Mouse (Mus musculus): ENCODE results near the gene Ppfia1.
A peak's percentile ranks its signal among the peaks of the same experiment; 100 is the strongest.

The Ppfia1 gene

GRCm38 (mm10) chr7:144549904-144550566 lies 3.5 kb downstream of the Ppfia1 start:
- DNase-seq = peak; percentile 86 to 92

DNA sequence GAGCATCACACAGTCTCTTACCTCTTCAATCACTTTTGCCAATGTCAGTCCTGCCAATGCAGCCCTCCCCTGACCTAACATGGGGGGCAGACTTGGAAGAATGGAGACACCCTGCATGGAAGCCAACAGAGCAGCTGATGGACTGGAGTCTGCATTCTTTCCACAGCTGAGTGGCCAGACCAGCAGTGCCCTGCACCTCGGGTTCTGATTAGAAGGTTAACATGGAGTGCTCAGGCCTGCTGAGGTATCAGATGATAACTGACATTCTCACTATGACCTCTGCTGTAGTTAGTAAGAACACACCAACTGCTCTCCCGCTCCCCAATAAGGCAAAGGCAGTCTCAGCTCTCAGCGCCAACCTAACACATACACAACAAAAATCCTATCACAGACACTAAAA lies 8.3 kb downstream of the Ppfia1 start:
- no peak for DNase-seq

DNA sequence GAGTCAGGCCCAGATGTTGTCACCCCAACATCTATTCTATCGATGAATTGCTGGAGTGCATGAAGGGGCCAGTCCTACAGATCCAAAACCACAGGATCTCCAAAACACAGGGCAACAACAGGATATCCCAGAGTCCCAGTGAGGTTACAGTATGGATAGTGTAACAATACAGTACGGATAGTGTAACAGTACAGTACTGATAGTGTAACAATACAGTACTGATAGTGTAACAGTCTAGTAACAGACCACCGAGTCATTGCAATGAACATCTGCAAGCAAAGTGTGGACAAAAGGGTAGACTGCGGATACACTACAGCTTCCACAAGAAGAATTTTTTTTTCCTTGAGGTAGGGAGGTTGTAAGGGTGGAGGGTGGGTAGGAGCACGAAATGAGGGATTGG lies 12.2 kb downstream of the Ppfia1 start:
- DNase-seq = no peak

- DNase-seq = no peak
Measured at GRCm38 (mm10) chr7:144539146-144539545, 14.4 kb downstream of the Ppfia1 start.

DNA sequence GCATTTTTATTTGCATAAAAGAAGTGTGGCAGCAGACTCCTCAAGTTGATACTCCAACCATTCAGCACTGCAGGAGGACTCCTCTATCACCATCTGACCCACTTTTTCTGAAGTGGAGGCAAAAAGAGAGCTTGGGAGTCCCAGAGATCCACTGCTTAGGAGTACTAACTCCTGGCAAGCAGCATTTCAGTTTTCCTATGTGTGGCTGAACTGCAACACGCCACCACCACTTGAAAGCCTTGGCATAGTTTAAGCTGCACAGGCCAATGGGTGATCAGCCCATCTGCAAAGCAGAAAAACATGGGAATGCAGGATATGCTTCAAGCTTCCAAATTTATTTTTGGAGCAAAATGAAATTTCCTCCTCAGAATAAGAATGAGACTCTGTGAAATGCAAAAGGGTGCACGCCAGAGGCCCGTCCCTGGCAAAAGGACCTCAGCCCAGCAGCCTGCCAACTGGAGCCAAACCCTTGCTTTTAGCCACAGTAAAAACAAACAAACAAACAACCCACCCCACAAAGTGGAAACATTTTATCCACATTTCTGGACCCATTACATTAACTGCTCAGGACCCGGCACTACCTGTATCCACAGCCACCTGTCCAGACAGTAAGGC lies 15.4 kb downstream of the Ppfia1 start:
- DNase-seq = peak; percentile 42 to 55

DNA sequence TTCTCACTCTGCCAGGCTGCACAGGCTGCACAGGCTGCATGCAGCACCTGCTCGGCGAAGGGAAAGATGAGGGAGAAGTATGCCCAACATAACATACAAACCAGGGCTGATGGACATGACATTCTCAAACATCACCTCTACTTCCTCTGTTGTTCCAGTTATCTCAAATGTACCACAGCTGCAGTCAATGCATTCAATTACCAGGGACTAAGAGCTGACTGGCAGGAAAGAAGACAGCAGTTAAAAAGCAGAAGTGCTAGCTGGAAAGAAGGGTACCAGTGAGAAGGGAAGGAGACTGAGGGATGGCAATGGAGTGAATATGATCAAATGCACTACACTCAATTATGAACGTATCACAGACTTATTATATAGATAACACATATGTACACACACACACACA lies 17.2 kb downstream of the Ppfia1 start:
- DNase-seq = no peak

- DNase-seq = no peak
Measured at GRCm38 (mm10) chr7:144534773-144535172, 18.8 kb downstream of the Ppfia1 start.

- no peak for DNase-seq
Measured at GRCm38 (mm10) chr7:144531585-144532378, 21.7 kb downstream of the Ppfia1 start.

DNA sequence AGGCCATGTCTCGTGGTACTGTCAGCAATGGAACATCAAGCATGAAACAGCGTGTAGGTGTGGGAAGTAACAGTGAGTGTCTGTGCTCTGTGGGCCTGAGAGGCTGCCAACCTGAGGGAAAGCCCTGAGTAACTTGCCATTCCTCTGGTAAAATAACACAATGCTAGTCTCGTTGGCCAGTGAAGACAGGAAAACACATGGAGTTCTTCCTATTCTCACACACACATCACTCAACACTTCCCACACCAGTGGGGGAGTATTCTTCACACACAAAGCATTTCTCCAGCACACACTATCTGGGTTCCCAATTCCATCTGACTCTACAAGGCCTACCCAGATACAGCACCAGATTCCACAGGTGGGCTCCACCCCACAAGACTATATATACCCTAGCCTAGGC lies 23.7 kb downstream of the Ppfia1 start:
- no peak for DNase-seq

DNA sequence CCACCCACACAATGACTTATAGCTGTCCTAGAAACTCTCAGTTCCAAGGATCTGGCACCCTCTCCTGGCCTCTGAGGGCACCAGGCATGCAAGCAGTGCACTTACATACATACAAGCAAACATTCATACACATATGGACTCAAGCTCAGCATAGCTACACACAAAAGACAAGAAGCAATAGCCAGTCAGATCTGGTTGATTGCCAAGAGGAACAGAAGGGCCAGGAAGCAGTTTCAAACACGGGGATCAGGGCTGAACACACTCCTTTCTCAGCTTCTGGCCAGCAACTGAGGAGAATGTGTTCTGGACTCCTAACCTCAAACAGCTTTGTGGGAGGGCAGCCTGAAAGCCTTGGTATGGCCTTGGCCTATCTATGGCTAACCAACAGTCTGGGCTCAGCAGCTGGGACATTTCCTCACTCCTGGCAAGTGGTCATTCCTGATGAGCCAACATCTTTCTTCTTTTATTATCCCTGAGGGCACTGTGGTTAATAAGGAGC lies 25.8 kb downstream of the Ppfia1 start:
- peak; percentile 58 to 69 for DNase-seq

DNA sequence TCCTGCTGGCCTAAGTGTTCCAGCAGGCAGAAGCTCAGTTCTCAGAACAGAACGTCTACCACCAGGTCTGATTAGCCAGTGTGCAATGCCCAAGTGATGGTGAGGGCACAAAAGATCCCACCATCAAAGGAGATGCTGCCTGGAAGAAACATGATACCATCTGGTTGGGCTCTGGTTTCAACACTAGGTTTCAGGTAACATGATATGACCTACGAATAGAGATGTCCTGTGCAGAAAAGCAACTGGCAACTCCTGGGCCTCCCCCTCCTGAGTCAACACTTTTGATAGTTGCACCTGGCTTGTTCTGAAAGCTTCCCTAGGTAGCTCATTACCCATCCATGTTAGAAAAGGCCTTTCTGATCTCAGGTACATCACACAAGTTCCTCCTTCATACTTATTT lies 26.9 kb downstream of the Ppfia1 start:
- no peak for DNase-seq

GRCm38 (mm10) chr7:144524427-144525191 lies 28.9 kb downstream of the Ppfia1 start:
- DNase-seq = peak; percentile 78 to 91

GRCm38 (mm10) chr7:144523415-144523814 lies 30.1 kb downstream of the Ppfia1 start:
- no peak for DNase-seq

DNA sequence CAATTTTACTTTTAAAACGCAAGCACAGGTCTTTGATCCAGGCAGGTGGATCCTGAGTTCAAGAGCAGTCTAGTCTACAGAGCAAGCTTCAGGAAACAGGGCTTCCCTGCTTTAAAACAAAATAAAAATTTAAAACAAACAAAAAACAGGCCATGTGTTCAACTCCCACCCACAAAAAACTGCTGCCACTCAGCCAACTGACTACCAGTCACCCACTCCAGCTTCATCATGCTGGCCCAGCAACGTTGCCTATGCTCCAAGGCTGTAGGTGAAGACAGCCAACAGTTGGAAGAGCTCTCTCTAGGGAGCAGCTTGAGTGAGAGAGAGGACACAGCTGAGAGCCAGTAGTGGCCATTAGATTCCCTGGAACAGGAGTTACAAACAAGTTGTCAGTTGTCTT lies 31.6 kb downstream of the Ppfia1 start:
- no peak for DNase-seq

GRCm38 (mm10) chr7:144519852-144520251 lies 33.7 kb downstream of the Ppfia1 start:
- no peak for DNase-seq

DNA sequence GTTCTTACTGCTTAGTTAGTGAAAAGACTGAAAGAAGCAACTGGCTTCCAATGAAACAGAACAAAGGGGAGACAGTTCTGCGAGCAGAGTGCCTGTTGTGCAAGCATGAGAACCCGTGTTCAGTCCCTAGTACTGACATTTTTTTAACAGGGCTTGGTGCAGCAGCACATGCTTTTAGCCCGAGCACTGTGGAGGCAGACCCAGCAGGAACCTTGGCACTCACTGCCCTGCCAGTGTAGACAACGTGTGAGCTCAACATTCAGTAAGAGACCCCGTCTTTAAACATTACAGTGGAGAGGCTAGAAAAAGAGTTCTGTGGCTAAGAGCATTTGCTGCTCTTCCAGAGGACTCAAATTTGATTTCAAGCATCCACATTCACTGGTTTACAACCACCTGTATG lies 36.8 kb downstream of the Ppfia1 start:
- DNase-seq = peak in 1 of 2 experiments; percentile 48

DNA sequence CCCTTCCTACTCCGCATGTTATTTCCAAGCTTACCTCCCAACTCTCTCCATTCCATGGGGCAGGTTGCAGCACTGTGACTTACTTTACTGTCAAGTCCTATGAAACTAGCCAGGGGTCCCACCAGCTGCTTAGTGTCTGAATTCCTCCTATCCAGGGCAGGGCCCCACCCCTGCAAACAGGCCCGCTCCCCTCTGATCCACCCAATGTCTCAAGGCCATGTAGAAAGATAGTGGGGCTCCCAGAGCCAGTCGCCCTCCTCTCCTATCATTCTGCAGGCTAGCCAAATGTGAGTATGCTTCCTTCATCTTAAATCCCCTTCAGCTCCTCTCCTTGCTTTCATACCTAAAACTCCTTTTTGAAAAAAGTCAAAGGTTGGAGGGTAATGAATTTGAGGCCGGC lies 44.4 kb downstream of the Ppfia1 start:
- no peak for DNase-seq

DNA sequence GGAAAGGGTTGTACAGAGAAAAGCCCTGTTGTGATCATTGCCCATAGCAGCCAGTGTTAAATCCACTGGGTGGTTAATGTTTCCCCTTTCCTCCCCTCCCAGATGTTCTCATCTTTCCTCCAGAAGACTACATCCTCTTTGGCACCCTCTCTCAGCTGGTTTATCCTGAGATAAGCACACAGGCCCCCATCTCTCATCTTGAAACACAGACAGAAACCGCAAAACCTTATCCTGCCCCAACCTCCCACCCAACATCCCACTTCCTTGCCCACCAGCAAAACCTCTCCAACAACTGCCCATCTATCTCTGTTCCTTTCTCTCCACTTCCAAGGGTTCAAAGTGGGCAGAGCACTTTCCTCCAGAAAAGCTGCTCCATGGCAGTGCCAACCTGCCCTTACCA lies 46.7 kb downstream of the Ppfia1 start:
- DNase-seq = no peak

DNA sequence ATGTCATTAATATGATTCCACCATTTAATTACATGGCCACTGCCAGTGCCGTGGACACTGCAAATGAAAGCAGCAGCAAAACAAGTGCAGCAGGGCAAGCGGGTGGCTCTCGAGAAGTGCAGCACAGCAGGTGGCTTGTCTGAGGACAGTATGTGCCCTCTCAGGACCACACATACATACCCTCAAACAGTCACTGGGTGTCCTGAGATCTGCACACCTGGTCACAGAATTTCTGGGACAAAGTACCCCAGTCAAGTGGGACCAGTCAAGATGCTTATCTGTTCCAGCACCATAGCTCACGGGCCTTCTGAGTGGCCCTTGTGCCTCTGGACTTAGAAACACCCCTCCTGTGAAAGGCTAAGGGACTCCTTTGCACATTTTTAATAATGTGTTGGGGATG lies 49.6 kb downstream of the Ppfia1 start:
- no peak for DNase-seq

DNA sequence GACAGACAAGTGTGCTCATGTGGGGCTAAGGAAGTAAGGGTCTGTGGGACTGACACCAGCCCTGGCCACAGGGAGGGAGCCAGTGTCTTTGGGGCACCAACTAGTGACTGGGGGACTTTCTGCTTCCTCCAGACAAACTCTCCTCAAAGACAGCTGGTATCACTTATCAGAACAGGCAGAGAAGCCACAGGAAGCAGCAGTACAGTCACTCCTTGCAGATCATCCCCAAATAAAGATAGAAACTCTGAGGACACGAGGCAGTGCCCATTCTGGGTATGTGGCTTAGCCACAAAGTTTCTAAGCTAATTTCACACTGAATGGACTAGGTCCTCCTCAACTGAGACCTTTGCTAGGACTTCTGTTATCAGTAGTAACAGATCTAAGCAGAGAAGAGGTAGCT lies 60.6 kb downstream of the Ppfia1 start:
- DNase-seq = no peak

DNA sequence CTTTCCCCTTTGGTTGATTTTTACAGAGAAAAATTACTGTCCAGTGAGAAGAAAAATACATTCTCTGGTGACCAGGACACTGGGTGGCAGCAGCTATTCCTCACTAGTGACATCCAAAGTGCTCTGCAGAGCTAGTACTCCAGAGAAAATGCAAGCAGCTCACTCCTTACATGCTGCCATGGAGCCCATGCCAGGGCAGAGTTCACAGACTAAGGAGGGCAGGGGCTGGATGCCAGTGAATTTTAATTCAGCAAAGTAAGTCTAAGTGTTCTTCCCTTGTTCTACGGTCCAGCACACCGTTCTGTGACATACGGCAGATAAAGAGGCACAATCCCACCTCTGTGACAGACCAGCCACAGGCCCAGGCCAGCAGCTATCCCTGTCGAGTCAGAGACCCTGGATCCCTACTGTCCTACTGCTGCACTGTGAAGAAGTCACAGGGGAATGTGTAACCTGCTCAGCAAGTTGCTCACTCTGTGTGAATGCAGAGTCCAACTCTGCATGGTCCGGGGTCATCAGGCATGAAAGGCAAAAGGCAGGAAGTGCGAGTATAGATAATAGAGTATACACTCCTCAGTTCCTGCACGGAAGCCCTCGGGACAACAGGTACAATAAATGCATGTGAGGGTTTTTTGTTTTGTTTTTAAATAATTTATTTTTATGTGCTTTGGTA lies 63.2 kb downstream of the Ppfia1 start:
- no peak for DNase-seq

GRCm38 (mm10) chr7:144489067-144489774 lies 64.3 kb downstream of the Ppfia1 start:
- DNase-seq = no peak

Data from cerebellum, adult 18-20 months (tissue).